Comparison of ENCODE assay signal across 14 mouse cellular contexts in the genomic region with DNA sequence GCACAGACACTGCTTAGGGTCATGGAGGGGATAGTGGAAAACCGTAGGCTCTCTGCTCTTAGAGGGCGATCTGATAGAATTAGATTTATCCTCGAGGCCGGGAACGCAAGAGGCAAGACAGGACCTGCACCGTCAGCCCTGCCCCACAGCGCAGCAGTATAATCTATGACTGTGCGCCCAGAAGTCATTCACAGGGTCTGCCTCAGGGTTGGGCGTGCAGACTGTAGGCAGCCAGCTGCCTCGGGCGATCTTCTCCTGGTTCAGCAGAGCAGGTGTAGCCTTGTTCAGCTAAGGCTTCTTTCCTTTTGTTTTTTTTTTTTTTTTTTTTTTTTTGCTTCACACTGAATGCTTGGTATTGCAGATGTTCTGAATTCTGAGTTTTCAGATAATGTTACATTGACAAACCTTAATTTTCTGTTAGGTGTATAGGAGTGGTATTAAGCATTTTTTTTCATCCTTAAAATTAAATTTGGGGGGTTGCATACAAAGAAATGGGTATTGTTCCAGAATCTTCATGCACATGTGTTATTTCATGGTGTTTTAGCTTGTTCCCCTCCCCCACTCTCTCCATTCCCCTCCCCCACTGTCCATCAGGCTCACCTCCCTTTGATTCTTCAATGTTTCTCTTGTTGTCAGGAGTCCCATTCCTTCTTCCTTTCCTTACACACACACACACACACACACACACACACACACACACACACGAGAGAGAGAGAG. TPM values are rescaled to one million over a fixed set of nuclear protein-coding genes. Genes with fewer than 3 reads are reported as not detected.
DNase-seq lines count a peak whose midpoint lies in the region; ATAC-seq and TF ChIP-seq lines count a peak whose summit lies in the region.
"Had no signal": no experiment of that assay in that cellular context is flagged by ENCODE, and none has a peak within 500 bp of the region (broad histone marks: within the 10 kb centered on the region; RNA-seq: fewer than 3 reads in every experiment).

No protein-coding gene starts in this region.

- no peaks in the 10 kb centered on the region for H3K4me1 ChIP-seq in heart, postnatal 0 days (ENCODE audit: control insufficient read depth, insufficient read depth)
- peaks cover 5% of the 10 kb centered on the region; the same call in 1 of the 2 replicates for H3K4me1 ChIP-seq in hindbrain, embryonic 16.5 days (ENCODE audit: control insufficient read depth, insufficient read depth, low read depth, low read length)

- H3K9me3 ChIP-seq in heart, postnatal 0 days (replicated peaks; ENCODE audit: control insufficient read depth, low read length): no peaks in the 10 kb centered on the region
- no peaks in the 10 kb centered on the region for H3K9me3 ChIP-seq in hindbrain, embryonic 16.5 days (ENCODE audit: control insufficient read depth, low read length)
- H3K9me3 ChIP-seq: embryonic facial prominence, embryonic 13.5 days; heart, embryonic 10.5 days; limb, embryonic 13.5 days had no signal

- intact Hi-C loops in heart, postnatal 36 days (cut with DNase I): no loop called here

- no peaks in the 10 kb centered on the region for H3K27me3 ChIP-seq in heart, postnatal 0 days (ENCODE audit: control insufficient read depth, insufficient read depth, low read length)
- H3K27me3 ChIP-seq in hindbrain, embryonic 16.5 days (replicated peaks; ENCODE audit: control insufficient read depth, insufficient read depth, low read length): no peaks in the 10 kb centered on the region
- H3K27me3 ChIP-seq: embryonic facial prominence, embryonic 13.5 days; limb, embryonic 13.5 days had no signal

- no peak overlapping the region for H3K4me3 ChIP-seq in heart, postnatal 0 days (ENCODE audit: low read depth, low read length)
- H3K4me3 ChIP-seq in hindbrain, embryonic 16.5 days (ENCODE audit: low read length): no peak overlapping the region
- H3K4me3 ChIP-seq: embryonic facial prominence, embryonic 13.5 days; heart, embryonic 10.5 days; limb, embryonic 13.5 days had no signal

- no peak for TF ChIP-seq CTCF in heart, postnatal 0 days (IDR thresholded peaks at IDR 0.05; ENCODE audit: low read depth)

- 0 out of 2 replicates have a peak overlapping the region, but pooled peaks have one; percentile 5 for H3K4me2 ChIP-seq in heart, postnatal 0 days (ENCODE audit: low read depth, low read length)
- H3K4me2 ChIP-seq in hindbrain, embryonic 16.5 days (ENCODE audit: low read length): peak overlapping the region; percentile 27; the same call in 1 of the 2 replicates
- H3K4me2 ChIP-seq: embryonic facial prominence, embryonic 13.5 days; limb, embryonic 13.5 days had no signal

- no peak for DNase-seq in heart, postnatal 0 days (ENCODE audit: low spot score)
- no peak for DNase-seq in heart, postnatal 36 days
- peak; percentile 25 for DNase-seq in urinary bladder, adult 2 months (ENCODE audit: low spot score)
- no peak for DNase-seq in urinary bladder, postnatal 4 days (ENCODE audit: low spot score in 2 of 2)
- DNase-seq in ovary, adult 18-20 months (ENCODE audit: low spot score): no peak
- no peak for DNase-seq in lung, postnatal 10 days
- no peak for DNase-seq in adipocyte (ENCODE audit: low spot score)
- DNase-seq: adrenal gland, adult 8-10 months; cerebellum, adult 11 months; lung, postnatal 36 days had no signal

- no peak overlapping the region for H3K9ac ChIP-seq in heart, postnatal 0 days (replicated peaks; ENCODE audit: low read depth, low read length)
- peak overlapping the region; percentile 3; the same call in 1 of the 2 replicates for H3K9ac ChIP-seq in hindbrain, embryonic 16.5 days (ENCODE audit: low read depth, low read length)
- H3K9ac ChIP-seq: embryonic facial prominence, embryonic 13.5 days; limb, embryonic 13.5 days had no signal

- 43% methylated on average over 11 of the region's 12 CpGs for WGBS in heart, postnatal 0 days
- 47% methylated on average over 11 of the region's 12 CpGs for WGBS in hindbrain, embryonic 16.5 days

- TF ChIP-seq EP300 in heart, postnatal 0 days (IDR thresholded peaks at IDR 0.05; ENCODE audit: low read depth): no peak

- H3K36me3 ChIP-seq in heart, postnatal 0 days (replicated peaks; ENCODE audit: control insufficient read depth, insufficient read depth, low read length): no peaks in the 10 kb centered on the region
- no peaks in the 10 kb centered on the region for H3K36me3 ChIP-seq in hindbrain, embryonic 16.5 days (ENCODE audit: control insufficient read depth, insufficient read depth, low read length)
- H3K36me3 ChIP-seq: embryonic facial prominence, embryonic 13.5 days; heart, embryonic 10.5 days; limb, embryonic 13.5 days had no signal

- no peak for ATAC-seq in heart, postnatal 0 days (ENCODE audit: insufficient read depth, low read depth)
- no peak for ATAC-seq in hindbrain, embryonic 16.5 days

- H3K27ac ChIP-seq in heart, postnatal 0 days (ENCODE audit: low read depth): no peak overlapping the region
- no peak overlapping the region for H3K27ac ChIP-seq in hindbrain, embryonic 16.5 days (ENCODE audit: low read depth, low read length)
- H3K27ac ChIP-seq: embryonic facial prominence, embryonic 13.5 days; heart, embryonic 10.5 days; limb, embryonic 13.5 days had no signal

RNA-seq across cellular contexts. Expression of a gene that starts 4.7 kb away (rescaled TPM):
- total RNA-seq in heart, postnatal 0 days (2014; rRNA removed; ENCODE audit: low replicate concordance): 20.6 and 22.0 TPM in 2 replicates
- polyA plus RNA-seq in heart, postnatal 0 days (2015; fragmentation: Nextera tagmentation; extraction: Ambion mirVana): 7.0 and 7.4 TPM in 2 replicates
- 10 to 100 TPM; 23.8 to 26.9 TPM for total RNA-seq in heart, postnatal 36 days (2021)
- polyA plus RNA-seq in urinary bladder, adult 2 months (2012; rRNA removed): 45.0 and 57.4 TPM in 2 replicates
- polyA plus RNA-seq in hindbrain, embryonic 16.5 days (2015; fragmentation: Nextera tagmentation; extraction: Ambion mirVana): 40.5 and 46.6 TPM in 2 replicates
